Mouse (Mus musculus): Measurements from ENCODE around the gene Csrnp1. TPM values are rescaled to one million over a fixed set of nuclear protein-coding genes. Genes with fewer than 3 reads are reported as not detected.
A peak's percentile ranks its signal among the peaks of the same experiment; 100 is the strongest.

The Csrnp1 gene
- polyA plus RNA-seq, 1 experiment from 2014 or later: 7.8 TPM

DNA sequence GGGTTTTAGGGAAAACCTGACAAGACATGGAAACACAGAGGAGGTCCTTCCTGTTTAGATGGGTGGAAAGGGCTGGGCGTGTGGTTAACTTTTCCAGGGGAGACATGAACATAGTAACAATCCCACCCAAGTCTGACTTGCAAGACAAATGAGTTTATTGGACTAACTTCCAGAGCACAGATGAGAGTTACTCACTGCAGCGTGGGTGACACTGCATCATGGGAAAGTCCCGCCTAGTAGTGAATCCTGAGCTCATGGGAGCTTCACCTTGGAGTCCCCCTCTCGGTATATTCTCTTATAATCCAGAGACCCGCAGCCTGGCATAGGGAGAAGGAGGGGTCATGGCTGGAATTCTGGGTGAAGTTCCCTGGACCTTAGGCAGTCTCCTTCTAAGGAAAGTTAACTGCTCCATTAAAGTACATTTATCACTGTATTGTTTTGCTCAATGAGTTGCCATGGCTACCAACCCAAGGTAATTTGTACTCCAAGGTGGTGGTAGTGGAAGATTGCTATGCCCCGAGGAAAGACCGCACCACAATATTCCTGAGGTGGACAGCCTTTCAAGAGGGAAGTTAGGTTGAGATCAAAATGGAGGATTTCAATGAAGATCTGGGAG lies 24.9 kb upstream of the Csrnp1 start:
- 58% methylated on average over 7 of the region's 7 CpGs for WGBS
- no peak for ATAC-seq (ENCODE audit: insufficient read depth, low FRiP score)
- H3K4me3 ChIP-seq (replicated peaks; ENCODE audit: low read length): no peak overlapping the region
- H3K4me2 ChIP-seq (ENCODE audit: low read depth, low read length): no peak overlapping the region
- H3K9ac ChIP-seq (ENCODE audit: low read length): no peak overlapping the region
- H3K9me3 ChIP-seq (replicated peaks; ENCODE audit: control insufficient read depth, low read length): no peaks in the 10 kb centered on the region; the same call in 1 of the 2 replicates
- no peaks in the 10 kb centered on the region for H3K36me3 ChIP-seq (ENCODE audit: control insufficient read depth, insufficient read depth, low read length)
- H3K27me3 ChIP-seq (ENCODE audit: control insufficient read depth, insufficient read depth, low read length): no peaks in the 10 kb centered on the region
- no peak overlapping the region for H3K27ac ChIP-seq (ENCODE audit: low read length)
- H3K4me1 ChIP-seq (ENCODE audit: control insufficient read depth, insufficient read depth, low read length): peaks cover 9% of the 10 kb centered on the region

DNA sequence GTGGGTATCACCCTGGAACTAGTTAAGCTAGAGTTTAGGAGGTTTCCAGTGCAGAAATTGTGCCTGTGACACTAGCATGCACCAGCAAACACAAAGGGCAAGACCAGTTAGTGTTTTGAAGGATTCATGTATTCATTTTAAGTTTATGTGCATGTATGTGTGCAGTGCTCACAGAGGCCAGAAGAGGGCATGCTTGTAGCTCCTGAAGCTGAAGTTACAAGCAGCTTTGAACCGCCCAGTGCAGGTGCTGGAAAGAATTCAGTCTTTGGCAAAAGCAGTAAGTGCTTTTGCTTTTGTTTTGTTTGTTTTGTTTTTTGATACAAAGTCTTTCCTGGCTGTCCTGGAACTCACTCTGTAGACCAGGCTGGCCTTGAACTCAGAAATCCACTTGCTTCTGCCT lies 23.4 kb upstream of the Csrnp1 start:
- no peaks in the 10 kb centered on the region for H3K27me3 ChIP-seq (ENCODE audit: control insufficient read depth, insufficient read depth, low read length)
- WGBS: 92% methylated on average over 1 of the region's 1 CpGs
- no peak overlapping the region for H3K4me2 ChIP-seq (ENCODE audit: low read depth, low read length)
- H3K9me3 ChIP-seq (replicated peaks; ENCODE audit: control insufficient read depth, low read length): no peaks in the 10 kb centered on the region; the same call in 1 of the 2 replicates
- no peak for ATAC-seq (ENCODE audit: insufficient read depth, low FRiP score)
- H3K4me1 ChIP-seq (ENCODE audit: control insufficient read depth, insufficient read depth, low read length): peaks cover 9% of the 10 kb centered on the region
- no peak overlapping the region for H3K4me3 ChIP-seq (replicated peaks; ENCODE audit: low read length)
- no peaks in the 10 kb centered on the region for H3K36me3 ChIP-seq (ENCODE audit: control insufficient read depth, insufficient read depth, low read length)
- H3K27ac ChIP-seq (ENCODE audit: low read length): no peak overlapping the region
- no peak overlapping the region for H3K9ac ChIP-seq (ENCODE audit: low read length)

DNA sequence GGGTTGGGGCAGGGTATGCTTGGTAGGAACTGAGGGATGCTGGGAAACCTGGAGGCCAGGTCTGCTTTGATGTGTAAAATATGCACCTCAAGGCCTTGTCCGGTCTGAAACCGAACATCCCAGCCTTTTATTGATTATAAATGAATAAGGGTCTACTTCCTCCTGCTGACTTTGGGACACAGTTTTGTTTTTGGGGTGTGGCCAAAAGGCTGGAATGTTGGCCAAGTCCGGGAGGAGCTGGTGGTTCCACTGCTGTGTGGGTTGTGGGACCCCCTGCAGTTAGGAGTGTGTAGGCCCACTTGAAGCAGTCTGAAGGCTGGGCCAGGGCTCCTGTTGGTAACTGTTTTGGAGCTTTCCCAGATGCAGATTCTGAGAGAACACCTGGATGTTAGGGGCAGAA lies 21.5 kb upstream of the Csrnp1 start:
- peaks cover 18% of the 10 kb centered on the region for H3K4me1 ChIP-seq (ENCODE audit: control insufficient read depth, insufficient read depth, low read length)
- no peak overlapping the region for H3K27ac ChIP-seq (ENCODE audit: low read length)
- no peak overlapping the region for H3K9ac ChIP-seq (ENCODE audit: low read length)
- no peaks in the 10 kb centered on the region; the same call in 1 of the 2 replicates for H3K9me3 ChIP-seq (replicated peaks; ENCODE audit: control insufficient read depth, low read length)
- no peaks in the 10 kb centered on the region for H3K36me3 ChIP-seq (ENCODE audit: control insufficient read depth, insufficient read depth, low read length)
- no peaks in the 10 kb centered on the region for H3K27me3 ChIP-seq (ENCODE audit: control insufficient read depth, insufficient read depth, low read length)
- 43% methylated on average over 3 of the region's 3 CpGs for WGBS
- H3K4me3 ChIP-seq (replicated peaks; ENCODE audit: low read length): no peak overlapping the region
- ATAC-seq (ENCODE audit: insufficient read depth, low FRiP score): no peak
- no peak overlapping the region for H3K4me2 ChIP-seq (ENCODE audit: low read depth, low read length)

DNA sequence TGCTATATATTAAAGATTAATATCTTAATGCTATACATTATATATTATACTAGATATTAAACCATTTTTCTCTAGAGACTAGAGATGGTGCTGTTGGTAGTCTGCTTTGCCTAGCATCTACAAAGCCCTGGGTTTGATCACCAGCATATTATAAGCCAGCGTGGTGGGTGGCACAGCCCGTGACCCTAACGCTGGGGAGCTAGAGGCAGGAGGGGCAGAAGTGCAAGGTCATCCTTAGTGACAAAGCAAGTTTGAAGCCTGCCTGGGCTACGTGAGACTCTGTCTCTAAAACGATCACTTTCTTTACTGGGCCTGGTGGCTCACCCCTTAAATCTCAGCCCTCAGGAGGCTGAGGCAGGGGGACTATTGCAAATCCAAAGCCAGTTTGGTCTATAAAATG lies 18.4 kb upstream of the Csrnp1 start:
- no peak for ATAC-seq (ENCODE audit: insufficient read depth, low FRiP score)
- Histone ChIP-seq H3K9ac (ENCODE audit: low read length) (no peak overlapping the region), H3K36me3 (ENCODE audit: control insufficient read depth, insufficient read depth, low read length) (no peaks in the 10 kb centered on the region), H3K9me3 (replicated peaks; ENCODE audit: control insufficient read depth, low read length) (no peaks in the 10 kb centered on the region; the same call in 1 of the 2 replicates), H3K27ac (ENCODE audit: low read length) (no peak overlapping the region), H3K4me2 (ENCODE audit: low read depth, low read length) (no peak overlapping the region), H3K27me3 (ENCODE audit: control insufficient read depth, insufficient read depth, low read length) (no peaks in the 10 kb centered on the region), H3K4me3 (replicated peaks; ENCODE audit: low read length) (no peak overlapping the region), H3K4me1 (ENCODE audit: control insufficient read depth, insufficient read depth, low read length) (peaks cover 22% of the 10 kb centered on the region)
- WGBS: 79% methylated on average over 5 of the region's 5 CpGs

DNA sequence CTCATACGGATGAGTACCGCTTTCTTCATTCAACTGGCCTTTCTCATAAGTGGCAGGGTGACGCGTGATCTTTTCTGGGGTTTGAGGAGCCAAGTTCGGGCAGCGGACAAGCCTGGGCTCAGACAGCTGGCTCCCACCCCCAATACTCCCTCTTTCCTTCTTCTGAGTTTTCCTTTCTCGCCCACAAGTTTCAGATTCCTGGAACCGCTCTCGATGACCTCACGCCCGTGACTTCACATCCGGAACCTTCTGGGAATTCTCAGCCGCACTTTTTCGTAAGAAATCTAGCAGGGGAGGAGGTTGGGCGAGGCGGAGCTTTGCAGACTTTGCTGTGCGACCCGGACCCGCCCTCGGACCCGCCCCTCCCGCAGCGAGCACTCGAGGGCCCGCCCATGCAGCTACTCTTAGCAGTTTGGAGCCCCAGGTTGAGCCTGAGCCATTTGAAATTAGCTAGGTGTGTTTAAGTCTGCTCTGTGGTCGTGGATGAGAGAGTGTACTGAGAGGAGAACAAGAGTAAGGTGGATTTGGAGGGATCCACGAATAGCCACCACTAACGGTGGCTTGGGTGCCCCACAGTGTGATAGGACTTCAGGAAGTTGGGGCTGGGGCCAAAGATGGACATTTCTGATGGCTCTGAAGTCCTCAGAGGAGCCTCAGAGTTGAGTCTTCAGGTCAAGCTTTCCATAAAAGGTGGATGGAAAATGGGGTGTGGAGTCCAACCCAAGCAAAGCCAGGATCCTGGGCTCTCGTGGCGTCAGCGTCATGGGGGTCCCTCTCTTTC lies 17.7 kb upstream of the Csrnp1 start:
- 9% methylated on average over 31 of the region's 31 CpGs for WGBS
- Histone ChIP-seq H3K4me3 (replicated peaks; ENCODE audit: low read length) (peak overlapping the region; percentile 53), H3K9me3 (replicated peaks; ENCODE audit: control insufficient read depth, low read length) (no peaks in the 10 kb centered on the region), H3K27ac (ENCODE audit: low read length) (peak overlapping the region; percentile 90), H3K4me1 (ENCODE audit: control insufficient read depth, insufficient read depth, low read length) (peaks cover 22% of the 10 kb centered on the region), H3K27me3 (ENCODE audit: control insufficient read depth, insufficient read depth, low read length) (no peaks in the 10 kb centered on the region), H3K9ac (ENCODE audit: low read length) (peak overlapping the region; percentile 78), H3K36me3 (ENCODE audit: control insufficient read depth, insufficient read depth, low read length) (no peaks in the 10 kb centered on the region), H3K4me2 (ENCODE audit: low read depth, low read length) (peak overlapping the region; percentile 88)
- peak; percentile 96 for ATAC-seq (ENCODE audit: insufficient read depth, low FRiP score)

DNA sequence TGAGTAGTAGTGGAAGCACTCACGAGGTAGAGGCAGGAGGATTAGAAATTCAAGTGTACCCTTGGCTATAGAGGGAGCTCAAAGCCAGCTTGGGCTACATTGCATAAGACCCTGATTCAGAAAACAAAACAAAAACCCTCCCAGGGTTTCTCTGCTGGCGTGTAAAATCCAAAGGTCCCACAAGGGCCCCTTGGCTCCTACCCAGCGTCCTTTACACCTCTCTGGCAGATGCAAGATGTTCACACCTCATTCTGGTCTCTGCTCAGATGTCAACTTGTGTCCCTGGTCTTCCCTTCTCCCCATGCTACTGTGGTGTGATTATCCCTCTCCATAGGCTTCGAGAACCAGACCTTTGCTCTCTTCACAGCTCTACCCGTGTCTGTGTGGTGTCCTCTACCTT lies 16.3 kb upstream of the Csrnp1 start:
- no peaks in the 10 kb centered on the region for H3K27me3 ChIP-seq (ENCODE audit: control insufficient read depth, insufficient read depth, low read length)
- no peak overlapping the region for H3K9ac ChIP-seq (ENCODE audit: low read length)
- H3K36me3 ChIP-seq (ENCODE audit: control insufficient read depth, insufficient read depth, low read length): no peaks in the 10 kb centered on the region
- peaks cover 22% of the 10 kb centered on the region for H3K4me1 ChIP-seq (ENCODE audit: control insufficient read depth, insufficient read depth, low read length)
- no peak overlapping the region for H3K4me3 ChIP-seq (replicated peaks; ENCODE audit: low read length)
- 77% methylated on average over 5 of the region's 5 CpGs for WGBS
- H3K27ac ChIP-seq (ENCODE audit: low read length): peak overlapping the region; percentile 23; the same call in 1 of the 2 replicates
- no peaks in the 10 kb centered on the region for H3K9me3 ChIP-seq (replicated peaks; ENCODE audit: control insufficient read depth, low read length)
- ATAC-seq (ENCODE audit: insufficient read depth, low FRiP score): no peak
- H3K4me2 ChIP-seq (ENCODE audit: low read depth, low read length): no peak overlapping the region

DNA sequence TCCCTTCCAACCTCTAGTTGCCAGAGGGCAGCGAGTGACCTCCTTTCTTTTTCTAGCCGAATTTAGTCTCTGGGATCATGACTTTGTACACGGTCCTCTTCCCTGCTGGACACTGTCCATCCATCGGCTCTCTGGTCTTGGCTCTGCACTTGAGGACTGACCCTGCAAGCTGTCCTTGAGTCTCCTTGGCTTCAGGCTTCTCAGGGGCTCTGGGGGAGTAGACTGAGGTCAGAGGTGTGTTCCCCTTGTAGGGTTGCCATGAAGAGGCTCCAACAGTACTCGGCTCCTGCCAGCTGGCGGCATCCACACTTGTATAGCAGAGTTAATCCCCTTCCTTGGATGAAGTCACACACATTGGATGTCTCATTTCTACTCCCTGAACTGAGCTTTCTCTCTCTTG lies 15.2 kb upstream of the Csrnp1 start:
- Histone ChIP-seq H3K36me3 (ENCODE audit: control insufficient read depth, insufficient read depth, low read length) (no peaks in the 10 kb centered on the region), H3K27ac (ENCODE audit: low read length) (peak overlapping the region; percentile 69; the same call in 1 of the 2 replicates), H3K27me3 (ENCODE audit: control insufficient read depth, insufficient read depth, low read length) (no peaks in the 10 kb centered on the region), H3K4me1 (ENCODE audit: control insufficient read depth, insufficient read depth, low read length) (peaks cover 22% of the 10 kb centered on the region), H3K4me2 (ENCODE audit: low read depth, low read length) (no peak overlapping the region; the same call in 1 of the 2 replicates), H3K9ac (ENCODE audit: low read length) (no peak overlapping the region), H3K4me3 (replicated peaks; ENCODE audit: low read length) (no peak overlapping the region), H3K9me3 (replicated peaks; ENCODE audit: control insufficient read depth, low read length) (no peaks in the 10 kb centered on the region)
- ATAC-seq (ENCODE audit: insufficient read depth, low FRiP score): no peak
- WGBS: 62% methylated on average over 6 of the region's 6 CpGs

DNA sequence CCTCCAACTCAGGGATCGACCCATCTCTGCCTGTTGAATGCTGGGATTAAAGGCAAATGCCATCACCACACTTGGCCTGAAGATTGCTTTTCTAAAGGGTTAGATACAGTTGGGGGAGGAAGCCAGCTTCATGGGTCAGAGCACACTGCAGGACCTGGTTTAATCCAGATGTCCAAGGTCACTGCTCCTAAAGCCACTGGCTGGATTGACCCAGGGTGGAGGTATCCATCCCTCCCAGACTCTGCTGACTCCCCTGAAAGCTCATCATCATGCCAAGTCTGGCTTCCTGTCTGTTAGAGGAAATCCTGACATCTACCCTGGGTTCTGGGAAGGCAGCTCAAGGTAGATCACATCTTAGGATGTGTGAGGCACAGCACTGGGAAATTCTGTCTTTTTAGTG lies 14.3 kb upstream of the Csrnp1 start:
- no peak overlapping the region for H3K9ac ChIP-seq (ENCODE audit: low read length)
- peaks cover 22% of the 10 kb centered on the region for H3K4me1 ChIP-seq (ENCODE audit: control insufficient read depth, insufficient read depth, low read length)
- H3K27ac ChIP-seq (ENCODE audit: low read length): no peak overlapping the region
- WGBS: 79% methylated on average over 1 of the region's 1 CpGs
- no peaks in the 10 kb centered on the region for H3K9me3 ChIP-seq (replicated peaks; ENCODE audit: control insufficient read depth, low read length)
- no peak overlapping the region for H3K4me2 ChIP-seq (ENCODE audit: low read depth, low read length)
- H3K4me3 ChIP-seq (replicated peaks; ENCODE audit: low read length): no peak overlapping the region
- H3K36me3 ChIP-seq (ENCODE audit: control insufficient read depth, insufficient read depth, low read length): no peaks in the 10 kb centered on the region
- ATAC-seq (ENCODE audit: insufficient read depth, low FRiP score): no peak
- H3K27me3 ChIP-seq (ENCODE audit: control insufficient read depth, insufficient read depth, low read length): no peaks in the 10 kb centered on the region

DNA sequence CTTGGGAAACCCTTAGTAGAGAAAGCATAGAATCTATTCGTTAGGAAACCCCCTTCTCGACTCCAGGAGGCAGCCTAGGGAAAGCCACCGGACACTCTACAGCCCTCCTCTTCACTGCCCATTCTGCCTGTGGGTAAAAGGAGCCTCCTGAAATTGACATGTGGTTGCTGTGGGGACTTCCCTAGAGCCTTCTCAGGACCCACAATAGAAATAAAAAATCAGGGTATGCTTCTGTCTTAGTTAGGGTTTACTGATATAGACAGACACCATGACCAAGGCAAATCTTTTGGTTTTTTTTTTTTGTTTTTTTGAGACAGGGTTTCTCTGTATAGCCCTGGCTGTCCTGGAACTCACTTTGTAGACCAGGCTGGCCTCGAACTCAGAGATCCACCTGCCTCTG lies 11.6 kb upstream of the Csrnp1 start:
- H3K4me1 ChIP-seq (ENCODE audit: control insufficient read depth, insufficient read depth, low read length): peaks cover 10% of the 10 kb centered on the region
- no peak overlapping the region for H3K9ac ChIP-seq (ENCODE audit: low read length)
- H3K27me3 ChIP-seq (ENCODE audit: control insufficient read depth, insufficient read depth, low read length): no peaks in the 10 kb centered on the region
- WGBS: 76% methylated on average over 4 of the region's 4 CpGs
- H3K4me3 ChIP-seq (replicated peaks; ENCODE audit: low read length): no peak overlapping the region
- H3K36me3 ChIP-seq (ENCODE audit: control insufficient read depth, insufficient read depth, low read length): no peaks in the 10 kb centered on the region
- no peak for ATAC-seq (ENCODE audit: insufficient read depth, low FRiP score)
- H3K4me2 ChIP-seq (ENCODE audit: low read depth, low read length): no peak overlapping the region
- H3K9me3 ChIP-seq (replicated peaks; ENCODE audit: control insufficient read depth, low read length): no peaks in the 10 kb centered on the region
- no peak overlapping the region for H3K27ac ChIP-seq (ENCODE audit: low read length)

All from stomach, embryonic 16.5 days (tissue).